Mouse (Mus musculus): ENCODE results near the gene Exoc1. TPM values are rescaled to one million over a fixed set of nuclear protein-coding genes. Genes with fewer than 3 reads are reported as not detected.

Exoc1 gene
- total RNA-seq, 2 experiments from 2014 or later, result 36.2 to 42.2 TPM

DNA sequence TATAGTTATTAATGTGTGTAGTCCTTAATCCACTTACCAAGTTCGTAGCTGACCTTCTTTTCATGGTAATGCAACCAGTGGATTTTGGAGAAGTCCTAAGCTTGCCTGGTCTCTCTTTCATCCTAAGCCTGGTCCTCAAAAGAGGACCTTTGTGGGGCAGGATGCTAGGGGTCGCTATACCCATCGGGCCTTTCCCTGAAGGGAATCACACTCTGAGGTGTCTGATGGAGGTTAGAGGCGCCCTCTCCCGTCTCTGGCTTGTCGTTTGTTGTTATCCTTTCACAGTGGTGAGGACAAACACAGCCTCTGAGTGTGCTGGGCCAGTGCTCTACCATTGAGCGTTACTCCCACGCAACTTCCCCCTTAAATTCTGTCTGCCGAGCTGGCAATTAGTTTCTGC is 62.8 kb downstream of the Exoc1 start:
- no peak for DNase-seq (ENCODE audit: low spot score in 2 of 2)

DNA sequence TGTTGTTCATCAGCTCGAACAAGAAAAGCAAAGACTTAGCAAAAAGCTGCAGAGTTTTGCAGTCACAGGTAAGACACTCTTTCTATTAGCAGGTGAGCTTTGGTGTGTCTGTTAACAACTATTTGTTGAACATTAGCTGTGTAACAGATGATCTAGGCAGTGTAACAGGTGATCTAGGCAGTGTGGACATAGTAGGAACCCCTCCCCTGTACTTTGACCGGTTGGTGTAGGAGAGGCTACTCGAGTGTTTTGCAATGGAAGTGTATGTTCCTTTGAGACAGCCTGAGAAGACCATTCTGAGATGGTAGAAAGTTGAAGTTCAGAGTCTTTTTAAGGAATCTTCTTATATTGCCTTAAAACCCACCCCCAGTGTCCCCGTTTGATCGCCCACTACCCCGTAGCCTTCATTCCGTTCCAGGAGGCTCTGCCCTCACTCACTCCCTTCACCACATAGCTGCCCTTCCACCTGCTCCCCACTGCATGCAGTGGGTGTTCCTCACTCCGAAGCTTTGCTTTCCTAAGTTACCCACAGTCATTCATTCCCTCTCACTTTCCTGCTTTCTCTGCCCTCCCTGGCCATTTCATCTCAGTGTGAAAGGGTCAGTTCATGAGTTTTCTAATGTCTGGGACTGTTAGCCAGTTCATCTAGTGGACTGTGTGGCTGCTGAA is 80.7 kb downstream of the Exoc1 start:
- DNase-seq (ENCODE audit: low spot score in 2 of 2), result no peak

DNA sequence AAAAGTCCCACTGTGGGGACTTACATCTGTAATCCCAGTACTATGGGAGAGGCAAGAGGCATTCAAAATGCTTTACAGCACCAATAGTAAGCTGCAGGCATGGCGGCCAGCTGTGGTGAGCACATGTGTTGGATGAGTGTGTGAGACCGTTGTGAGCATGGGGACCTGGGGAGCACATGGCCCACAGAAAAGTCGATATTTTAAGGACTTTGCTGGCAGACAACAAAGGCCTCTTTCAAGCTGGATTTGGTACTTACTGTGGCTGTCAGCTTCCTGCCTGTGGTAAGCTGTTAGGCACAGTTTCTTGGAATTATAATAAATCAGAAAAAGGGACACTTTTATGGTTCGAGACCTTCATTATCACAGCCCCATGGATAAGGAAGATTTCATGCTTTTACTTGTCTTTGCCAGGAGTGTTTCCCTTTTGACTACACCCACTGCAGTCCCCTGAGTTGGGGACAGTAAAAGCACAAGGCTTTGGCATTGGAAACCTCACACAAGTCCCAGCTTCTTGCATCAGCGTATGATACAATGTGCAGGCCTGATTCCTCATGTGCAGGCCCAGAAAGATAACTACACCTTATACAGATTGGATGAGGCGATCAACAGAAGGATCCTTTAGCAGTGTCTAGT is 83.9 kb downstream of the Exoc1 start:
- DNase-seq (ENCODE audit: low spot score in 2 of 2), result no peak

DNA sequence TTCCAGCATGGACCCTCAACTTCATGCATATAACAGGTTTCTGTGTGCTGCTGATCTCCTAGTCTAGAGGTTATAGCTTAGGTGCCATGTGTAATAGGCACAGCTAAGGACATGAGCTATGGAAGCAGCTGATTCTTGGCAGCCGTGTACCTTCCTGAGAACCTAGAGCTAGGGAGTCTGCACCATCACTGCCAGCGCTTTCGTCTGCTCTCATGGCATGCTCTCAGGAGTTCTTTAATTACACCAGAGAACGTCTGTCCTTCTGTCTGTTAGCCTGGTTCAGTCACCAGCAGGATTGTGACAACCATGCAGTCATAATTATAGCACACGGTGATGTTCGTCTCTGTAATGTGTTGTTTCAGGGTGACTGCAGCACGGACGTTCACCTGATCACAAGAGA is 86.2 kb downstream of the Exoc1 start:
- no peak for DNase-seq (ENCODE audit: low spot score in 2 of 2)

DNA sequence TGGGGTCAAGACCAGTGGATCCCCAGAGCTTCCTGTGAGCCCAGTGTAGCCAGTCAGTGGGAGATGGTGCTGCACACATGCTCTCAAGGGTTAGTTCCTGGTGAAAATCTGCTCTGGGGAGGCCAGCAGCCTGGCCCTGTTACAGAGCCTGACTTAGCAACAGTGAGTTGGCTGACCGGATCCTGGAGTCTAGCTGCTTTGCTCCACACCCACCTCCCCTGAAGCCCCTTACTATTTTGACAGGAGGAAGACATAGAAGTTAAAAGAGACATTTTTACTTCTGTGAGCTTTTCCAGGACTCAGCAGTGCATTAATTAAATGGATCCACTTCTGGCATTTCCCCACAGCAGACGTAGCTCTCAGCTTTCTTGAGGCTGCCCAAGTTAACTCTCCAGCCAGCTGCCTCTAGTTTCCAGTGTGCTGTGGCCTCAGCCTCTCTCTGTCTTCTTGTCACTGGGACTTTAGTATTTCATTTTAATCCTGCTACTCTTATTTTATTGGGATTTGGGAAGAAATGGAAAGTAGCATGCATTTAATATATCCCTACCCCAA is 87.2 kb downstream of the Exoc1 start:
- no peak for DNase-seq (ENCODE audit: low spot score in 2 of 2)

DNA sequence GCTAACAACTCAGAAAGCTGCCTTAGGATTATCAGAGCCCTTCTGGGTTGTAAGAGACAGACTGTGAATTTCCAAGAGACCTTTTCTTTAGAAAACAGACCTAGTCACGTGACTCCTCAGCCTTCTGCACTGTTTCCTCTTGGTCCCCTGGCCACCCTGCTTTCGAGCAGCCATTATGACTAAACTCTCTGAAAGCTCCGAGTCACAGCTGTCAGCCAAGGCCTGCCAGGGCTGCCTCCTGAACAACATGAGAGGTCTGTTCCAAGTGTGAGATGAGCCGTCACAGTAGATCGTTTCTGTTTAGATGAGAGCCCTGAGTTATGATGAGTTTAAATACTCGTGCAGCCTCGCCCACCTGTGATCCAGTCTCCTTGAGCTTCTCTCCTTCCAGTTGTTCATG is 89.6 kb downstream of the Exoc1 start:
- no peak for DNase-seq (ENCODE audit: low spot score in 2 of 2)

Other genes with a start within 250 kb of the Exoc1 start
- 10 to 100 TPM; 48.8 to 54.2 TPM for gene Clock, start 224.5 kb upstream of the Exoc1 start, total RNA-seq (2021)
- not detected for gene Pdcl2, start 198.2 kb upstream of the Exoc1 start, total RNA-seq (2021)
- not detected for gene Nmu, start 165.5 kb upstream of the Exoc1 start, total RNA-seq (2021)
- not detected for gene Gm7271, start 45.3 kb upstream of the Exoc1 start, total RNA-seq (2021)
- 1 to 10 TPM; 3.5 to 3.6 TPM for gene Cep135, start 59.4 kb downstream of the Exoc1 start, total RNA-seq (2021)
- 10 to 100 TPM in 1 of 2 experiments, 1 to 10 TPM in 1; 5.5 to 12.8 TPM for gene C530008M17Rik, start 127.2 kb downstream of the Exoc1 start, total RNA-seq (2021)